Mouse (Mus musculus): ENCODE data around the gene Rbm7. TPM values are rescaled to one million over a fixed set of nuclear protein-coding genes. Genes with fewer than 3 reads are reported as not detected.

Rbm7 gene
- total and polyA plus RNA-seq, 3 experiments, result 10.6 to 21.3 (median 20.6) TPM

GRCm38 (mm10) chr9:48465671-48466070 is 29.4 kb downstream of the Rbm7 start:
- H3K4me1 ChIP-seq (ENCODE audit: control insufficient read depth, insufficient read depth, low read length), result no peaks in the 10 kb centered on the region
- no peak for DNase-seq
- H3K4me3 ChIP-seq, result no peak overlapping the region
- no peaks in the 10 kb centered on the region for H3K79me2 ChIP-seq (replicated peaks; ENCODE audit: control insufficient read depth, insufficient read depth, low read length)
- H3K36me3 ChIP-seq (ENCODE audit: control insufficient read depth, insufficient read depth, low read length), result no peaks in the 10 kb centered on the region
- TF ChIP-seq CTCF (IDR thresholded peaks at IDR 0.05) (peak; percentile 59), EP300 (IDR thresholded peaks at IDR 0.05; ENCODE audit: insufficient read depth, low read depth, low read length) (no peak), POLR2A (IDR thresholded peaks at IDR 0.05; ENCODE audit: insufficient read depth, low read depth, low read length) (no peak)
- no peaks in the 10 kb centered on the region for H3K27me3 ChIP-seq (ENCODE audit: control insufficient read depth, insufficient read depth, low read length)
- intact Hi-C loops (cut with DNase I), result loop anchor here (2.0 to 5.0 kb wide), 3 partner anchors 153 to 427 kb away; no protein-coding TSS in a partner anchor
- no peak overlapping the region for H3K27ac ChIP-seq
- H3K9ac ChIP-seq (ENCODE audit: low read depth, low read length), result no peak overlapping the region
- over 99% methylated on average over 3 of the region's 3 CpGs for WGBS

GRCm38 (mm10) chr9:48461545-48461944 is 33.6 kb downstream of the Rbm7 start:
- no peaks in the 10 kb centered on the region for H3K36me3 ChIP-seq (ENCODE audit: control insufficient read depth, insufficient read depth, low read length)
- no peak for DNase-seq
- WGBS, result 85% methylated on average over 3 of the region's 3 CpGs
- no peaks in the 10 kb centered on the region for H3K79me2 ChIP-seq (replicated peaks; ENCODE audit: control insufficient read depth, insufficient read depth, low read length)
- intact Hi-C loops (cut with DNase I), result no loop called here
- TF ChIP-seq EP300 (IDR thresholded peaks at IDR 0.05; ENCODE audit: insufficient read depth, low read depth, low read length) (no peak), CTCF (IDR thresholded peaks at IDR 0.05) (no peak), POLR2A (IDR thresholded peaks at IDR 0.05; ENCODE audit: insufficient read depth, low read depth, low read length) (no peak)
- no peak overlapping the region for H3K9ac ChIP-seq (ENCODE audit: low read depth, low read length)
- H3K4me3 ChIP-seq, result no peak overlapping the region
- no peaks in the 10 kb centered on the region for H3K4me1 ChIP-seq (ENCODE audit: control insufficient read depth, insufficient read depth, low read length)
- no peak overlapping the region for H3K27ac ChIP-seq
- H3K27me3 ChIP-seq (ENCODE audit: control insufficient read depth, insufficient read depth, low read length), result no peaks in the 10 kb centered on the region

- no peak overlapping the region for H3K9ac ChIP-seq (ENCODE audit: low read depth, low read length)
- no peak for DNase-seq
- no peak overlapping the region for H3K27ac ChIP-seq
- no peaks in the 10 kb centered on the region for H3K27me3 ChIP-seq (ENCODE audit: control insufficient read depth, insufficient read depth, low read length)
- H3K4me1 ChIP-seq (ENCODE audit: control insufficient read depth, insufficient read depth, low read length), result no peaks in the 10 kb centered on the region
- H3K36me3 ChIP-seq (ENCODE audit: control insufficient read depth, insufficient read depth, low read length), result no peaks in the 10 kb centered on the region
- TF ChIP-seq CTCF (IDR thresholded peaks at IDR 0.05) (no peak), EP300 (IDR thresholded peaks at IDR 0.05; ENCODE audit: insufficient read depth, low read depth, low read length) (no peak), POLR2A (IDR thresholded peaks at IDR 0.05; ENCODE audit: insufficient read depth, low read depth, low read length) (no peak)
- H3K4me3 ChIP-seq, result no peak overlapping the region
- WGBS, result 93% methylated on average over 8 of the region's 8 CpGs
- intact Hi-C loops (cut with DNase I), result no loop called here
- no peaks in the 10 kb centered on the region for H3K79me2 ChIP-seq (replicated peaks; ENCODE audit: control insufficient read depth, insufficient read depth, low read length)
Measured at GRCm38 (mm10) chr9:48460720-48461119, 34.4 kb downstream of the Rbm7 start.

- Histone ChIP-seq H3K27me3 (ENCODE audit: control insufficient read depth, insufficient read depth, low read length) (no peaks in the 10 kb centered on the region), H3K27ac (no peak overlapping the region), H3K4me1 (ENCODE audit: control insufficient read depth, insufficient read depth, low read length) (no peaks in the 10 kb centered on the region), H3K4me3 (no peak overlapping the region), H3K9ac (ENCODE audit: low read depth, low read length) (no peak overlapping the region), H3K36me3 (ENCODE audit: control insufficient read depth, insufficient read depth, low read length) (no peaks in the 10 kb centered on the region), H3K79me2 (replicated peaks; ENCODE audit: control insufficient read depth, insufficient read depth, low read length) (no peaks in the 10 kb centered on the region)
- intact Hi-C loops (cut with DNase I), result no loop called here
- no peak for DNase-seq
- TF ChIP-seq POLR2A (IDR thresholded peaks at IDR 0.05; ENCODE audit: insufficient read depth, low read depth, low read length) (no peak), CTCF (IDR thresholded peaks at IDR 0.05) (no peak), EP300 (IDR thresholded peaks at IDR 0.05; ENCODE audit: insufficient read depth, low read depth, low read length) (no peak)
- whole genome bisulfite sequencing, result 90% methylated on average over 5 of the region's 5 CpGs
Measured at GRCm38 (mm10) chr9:48459391-48459790, 35.7 kb downstream of the Rbm7 start.

GRCm38 (mm10) chr9:48458879-48459278 is 36.2 kb downstream of the Rbm7 start:
- H3K79me2 ChIP-seq (replicated peaks; ENCODE audit: control insufficient read depth, insufficient read depth, low read length), result no peaks in the 10 kb centered on the region
- no peak overlapping the region for H3K4me3 ChIP-seq
- no peak overlapping the region for H3K9ac ChIP-seq (ENCODE audit: low read depth, low read length)
- intact Hi-C loops (cut with DNase I), result no loop called here
- H3K36me3 ChIP-seq (ENCODE audit: control insufficient read depth, insufficient read depth, low read length), result no peaks in the 10 kb centered on the region
- no peaks in the 10 kb centered on the region for H3K4me1 ChIP-seq (ENCODE audit: control insufficient read depth, insufficient read depth, low read length)
- H3K27me3 ChIP-seq (ENCODE audit: control insufficient read depth, insufficient read depth, low read length), result no peaks in the 10 kb centered on the region
- no peak for DNase-seq
- TF ChIP-seq CTCF (IDR thresholded peaks at IDR 0.05), result peak; percentile 50
- no peak for TF ChIP-seq POLR2A (IDR thresholded peaks at IDR 0.05; ENCODE audit: insufficient read depth, low read depth, low read length)
- no peak overlapping the region for H3K27ac ChIP-seq
- 70% methylated on average over 3 of the region's 3 CpGs for WGBS

- Histone ChIP-seq H3K79me2 (replicated peaks; ENCODE audit: control insufficient read depth, insufficient read depth, low read length) (no peaks in the 10 kb centered on the region), H3K9ac (ENCODE audit: low read depth, low read length) (no peak overlapping the region), H3K4me3 (no peak overlapping the region), H3K27ac (no peak overlapping the region), H3K4me1 (ENCODE audit: control insufficient read depth, insufficient read depth, low read length) (no peaks in the 10 kb centered on the region), H3K27me3 (ENCODE audit: control insufficient read depth, insufficient read depth, low read length) (no peaks in the 10 kb centered on the region), H3K36me3 (ENCODE audit: control insufficient read depth, insufficient read depth, low read length) (no peaks in the 10 kb centered on the region)
- DNase-seq, result no peak
- no peak for TF ChIP-seq CTCF (IDR thresholded peaks at IDR 0.05)
- TF ChIP-seq EP300 (IDR thresholded peaks at IDR 0.05; ENCODE audit: insufficient read depth, low read depth, low read length), result no peak
- no peak for TF ChIP-seq POLR2A (IDR thresholded peaks at IDR 0.05; ENCODE audit: insufficient read depth, low read depth, low read length)
- 85% methylated on average over 3 of the region's 3 CpGs for WGBS
- intact Hi-C loops (cut with DNase I), result no loop called here
Measured at GRCm38 (mm10) chr9:48455961-48456360, 39.1 kb downstream of the Rbm7 start.

Data from heart, adult 2 months (tissue).